Mouse (Mus musculus) liver, postnatal 0 days (tissue): ENCODE data around the gene H13. TPM values are rescaled to one million over a fixed set of nuclear protein-coding genes. Genes with fewer than 3 reads are reported as not detected.

ENCODE experiments used
- ATAC-seq: fragments of 200-750 bp; cut with Nextera tagmentation; 2 replicates; pipeline ENCODE4 v1.8.0; 2017; ENCODE audit warnings: mild to moderate bottlenecking, moderate library complexity
- DNase-seq: peaks from one replicate; pipeline ENCODE4 v3.0.0-alpha.2; 2016
- H3K27ac ChIP-seq: fragments of 300-500 bp; sonication (generic); 2 replicates; pipeline ENCODE4 v1.5.1; 2014; ENCODE audit warnings: antibody characterized with exemption, moderate library complexity, mild to moderate bottlenecking, low read depth
- H3K27me3 ChIP-seq: fragments of 300-500 bp; sonication (generic); 2 replicates; pipeline ENCODE4 v1.6.1; 2014; ENCODE audit warnings: low read length, control low read depth, mixed read lengths; ENCODE audit not compliant: insufficient read depth
- H3K36me3 ChIP-seq: fragments of 300-500 bp; sonication (generic); replicated peaks from 2 replicates; pipeline ENCODE4 v1.6.1; 2014; ENCODE audit warnings: mild to moderate bottlenecking, control low read depth, low read length, moderate library complexity, mixed read lengths; ENCODE audit not compliant: insufficient read depth
- H3K4me1 ChIP-seq: fragments of 300-500 bp; sonication (generic); 2 replicates; pipeline ENCODE4 v1.6.1; 2014; ENCODE audit warnings: antibody characterized with exemption, mild to moderate bottlenecking, control low read depth; ENCODE audit not compliant: insufficient read depth
- H3K4me2 ChIP-seq: fragments of 300-500 bp; sonication (generic); 2 replicates; pipeline ENCODE4 v1.6.1; 2014; ENCODE audit warnings: low read depth, mild to moderate bottlenecking, low read length, moderate library complexity, mixed read lengths
- H3K4me3 ChIP-seq: fragments of 300-500 bp; sonication (generic); 2 replicates; pipeline ENCODE4 v1.5.1; 2014; ENCODE audit warnings: low read depth, low read length
- H3K9ac ChIP-seq: fragments of 300-500 bp; sonication (generic); replicated peaks from 2 replicates; pipeline ENCODE4 v1.6.1; 2014; ENCODE audit warnings: mild to moderate bottlenecking, moderate library complexity
- H3K9me3 ChIP-seq: fragments of 300-500 bp; sonication (generic); 2 replicates; pipeline ENCODE4 v1.6.1; 2016; ENCODE audit warnings: mild to moderate bottlenecking, control low read depth, low read length, mixed read lengths
- CTCF ChIP-seq: sonication (generic); IDR thresholded peaks from 2 replicates; pipeline ENCODE4 v1.5.1; 2016; ENCODE audit warnings: antibody characterized with exemption, low read depth
- EP300 ChIP-seq: IDR thresholded peaks from 2 replicates; pipeline ENCODE4 v1.6.1; 2016; ENCODE audit warnings: antibody characterized with exemption, low read depth, mild to moderate bottlenecking
- WGBS: fragments of 180-500 bp; shearing (Covaris S2); extraction: QIAGEN DNeasy Blood & Tissue Kit; methylation state at CpG from one replicate; pipeline ENCODE4 v1.1.7; 2014; ENCODE audit not compliant: insufficient replicate concordance; 5-methylcytosine and 5-hydroxymethylcytosine counted together
- polyA plus RNA-seq: library from polyadenylated mRNA; unstranded; fragments of >200 nt; fragmentation: Nextera tagmentation; extraction: Ambion mirVana; gene quantifications from 2 replicates; pipeline ENCODE4 v1.2.1, GENCODE M21; 2015

H13 gene
- polyA plus RNA-seq, 1 experiment from 2014 or later: 63.8 TPM

GRCm38 (mm10) chr2:152693735-152694134, 24.5 kb downstream of the H13 start:
- H3K4me2 ChIP-seq: peak overlapping the region; percentile 56
- no peaks in the 10 kb centered on the region for H3K9me3 ChIP-seq
- 88% methylated on average over 13 of the region's 13 CpGs for WGBS
- peaks cover 49% of the 10 kb centered on the region for H3K36me3 ChIP-seq
- no peak for DNase-seq
- no peak overlapping the region for H3K9ac ChIP-seq
- TF ChIP-seq CTCF (no peak), EP300 (no peak)
- H3K4me3 ChIP-seq: no peak overlapping the region
- H3K27me3 ChIP-seq: no peaks in the 10 kb centered on the region
- no peak for ATAC-seq
- H3K27ac ChIP-seq: no peak overlapping the region
- H3K4me1 ChIP-seq: peaks cover 4% of the 10 kb centered on the region; the same call in 1 of the 2 replicates

GRCm38 (mm10) chr2:152694708-152695107, 25.4 kb downstream of the H13 start:
- WGBS: 67% methylated on average over 7 of the region's 7 CpGs
- Histone ChIP-seq H3K4me3 (no peak overlapping the region), H3K36me3 (peaks cover 51% of the 10 kb centered on the region), H3K27ac (no peak overlapping the region), H3K9ac (no peak overlapping the region), H3K9me3 (no peaks in the 10 kb centered on the region), H3K27me3 (no peaks in the 10 kb centered on the region), H3K4me1 (peaks cover 4% of the 10 kb centered on the region; the same call in 1 of the 2 replicates), H3K4me2 (no peak overlapping the region)
- DNase-seq: no peak
- no peak for TF ChIP-seq EP300
- no peak for TF ChIP-seq CTCF
- no peak for ATAC-seq

- H3K4me2 ChIP-seq: no peak overlapping the region
- no peaks in the 10 kb centered on the region for H3K27me3 ChIP-seq
- H3K27ac ChIP-seq: no peak overlapping the region
- DNase-seq (no peak), ATAC-seq (no peak)
- WGBS: 76% methylated on average over 10 of the region's 10 CpGs
- H3K4me3 ChIP-seq: no peak overlapping the region
- no peaks in the 10 kb centered on the region for H3K9me3 ChIP-seq
- H3K9ac ChIP-seq: no peak overlapping the region
- no peak for TF ChIP-seq EP300
- peaks cover 4% of the 10 kb centered on the region; the same call in 1 of the 2 replicates for H3K4me1 ChIP-seq
- peaks cover 58% of the 10 kb centered on the region for H3K36me3 ChIP-seq
Observed at GRCm38 (mm10) chr2:152696016-152696415, 26.8 kb downstream of the H13 start.

- H3K27me3 ChIP-seq: no peaks in the 10 kb centered on the region
- H3K4me2 ChIP-seq: no peak overlapping the region
- peak overlapping the region; percentile 30 for H3K9ac ChIP-seq
- H3K27ac ChIP-seq: no peak overlapping the region
- H3K4me1 ChIP-seq: peaks cover 4% of the 10 kb centered on the region; the same call in 1 of the 2 replicates
- peaks cover 61% of the 10 kb centered on the region for H3K36me3 ChIP-seq
- H3K9me3 ChIP-seq: no peaks in the 10 kb centered on the region
- ATAC-seq (peak; percentile 89), DNase-seq (peak; percentile 91)
- no peak overlapping the region for H3K4me3 ChIP-seq
- 42% methylated on average over 20 of the region's 20 CpGs for WGBS
- TF ChIP-seq CTCF: peak; percentile 99
- no peak for TF ChIP-seq EP300
Observed at GRCm38 (mm10) chr2:152696476-152697164, 27.4 kb downstream of the H13 start.

GRCm38 (mm10) chr2:152700138-152700537, 30.9 kb downstream of the H13 start:
- Histone ChIP-seq H3K4me2 (no peak overlapping the region), H3K27me3 (no peaks in the 10 kb centered on the region), H3K27ac (no peak overlapping the region), H3K4me3 (no peak overlapping the region), H3K36me3 (peaks cover 92% of the 10 kb centered on the region), H3K9ac (no peak overlapping the region), H3K9me3 (no peaks in the 10 kb centered on the region), H3K4me1 (peaks cover 4% of the 10 kb centered on the region; the same call in 1 of the 2 replicates)
- WGBS: 96% methylated on average over 10 of the region's 10 CpGs
- DNase-seq (no peak), ATAC-seq (no peak)
- TF ChIP-seq EP300 (no peak), CTCF (no peak)

GRCm38 (mm10) chr2:152700725-152701124, 31.5 kb downstream of the H13 start:
- Histone ChIP-seq H3K27me3 (no peaks in the 10 kb centered on the region), H3K9ac (no peak overlapping the region), H3K9me3 (no peaks in the 10 kb centered on the region), H3K4me1 (peaks cover 4% of the 10 kb centered on the region; the same call in 1 of the 2 replicates), H3K27ac (no peak overlapping the region), H3K4me2 (no peak overlapping the region), H3K4me3 (no peak overlapping the region), H3K36me3 (peaks cover 92% of the 10 kb centered on the region)
- DNase-seq: no peak
- no peak for ATAC-seq
- TF ChIP-seq EP300 (no peak), CTCF (no peak)
- 93% methylated on average over 8 of the region's 8 CpGs for WGBS
